Mouse (Mus musculus) midbrain, postnatal 0 days (tissue): Measurements from ENCODE around the gene Thsd4. TPM values are rescaled to one million over a fixed set of nuclear protein-coding genes. Genes with fewer than 3 reads are reported as not detected.

ENCODE experiments used
- ATAC-seq: fragments of 200-750 bp; cut with Nextera tagmentation; 2 replicates; pipeline ENCODE4 v1.8.0; 2017; ENCODE audit warnings: moderate number of reproducible peaks, mild to moderate bottlenecking, moderate TSS enrichment, moderate library complexity; ENCODE audit not compliant: low FRiP score
- DNase-seq: peaks from one replicate; pipeline ENCODE4 v3.0.0-alpha.2; 2015; ENCODE audit warnings: low spot score
- H3K27ac ChIP-seq: fragments of 300-500 bp; sonication (generic); 2 replicates; pipeline ENCODE4 v1.5.1; 2014; ENCODE audit warnings: low read depth, mild to moderate bottlenecking, low read length, mixed read lengths
- H3K27me3 ChIP-seq: fragments of 300-500 bp; sonication (generic); 2 replicates; pipeline ENCODE4 v1.6.1; 2014; ENCODE audit warnings: low read length, control low read depth, mixed read lengths; ENCODE audit not compliant: insufficient read depth
- H3K36me3 ChIP-seq: fragments of 300-500 bp; sonication (generic); 2 replicates; pipeline ENCODE4 v1.6.1; 2014; ENCODE audit warnings: low read length, control low read depth, mixed read lengths; ENCODE audit not compliant: insufficient read depth
- H3K4me1 ChIP-seq: fragments of 300-500 bp; sonication (generic); 2 replicates; pipeline ENCODE4 v1.6.1; 2014; ENCODE audit warnings: mild to moderate bottlenecking, control low read depth, antibody characterized with exemption, low read length, mixed read lengths; ENCODE audit not compliant: insufficient read depth
- H3K4me2 ChIP-seq: fragments of 300-500 bp; sonication (generic); 2 replicates; pipeline ENCODE4 v1.6.1; 2014; ENCODE audit warnings: low read depth, mild to moderate bottlenecking, low read length, mixed read lengths; ENCODE audit not compliant: poor library complexity, severe bottlenecking
- H3K4me3 ChIP-seq: fragments of 300-500 bp; sonication (generic); 2 replicates; pipeline ENCODE4 v1.5.1; 2014; ENCODE audit warnings: low read depth, mild to moderate bottlenecking, low read length, moderate library complexity
- H3K9ac ChIP-seq: fragments of 300-500 bp; sonication (generic); replicated peaks from 2 replicates; pipeline ENCODE4 v1.6.1; 2014; ENCODE audit warnings: mild to moderate bottlenecking, low read length, moderate library complexity, mixed read lengths; ENCODE audit not compliant: poor library complexity, severe bottlenecking
- H3K9me3 ChIP-seq: fragments of 300-500 bp; sonication (generic); 2 replicates; pipeline ENCODE4 v1.6.1; 2016; ENCODE audit warnings: low read length, control low read depth
- CTCF ChIP-seq: IDR thresholded peaks from 2 replicates; pipeline ENCODE4 v1.5.1; 2016; ENCODE audit warnings: antibody characterized with exemption, mild to moderate bottlenecking
- WGBS: fragments of 180-500 bp; shearing (Covaris S2); extraction: QIAGEN DNeasy Blood & Tissue Kit; methylation state at CpG from one replicate; pipeline ENCODE4 v1.1.7; 2014; 5-methylcytosine and 5-hydroxymethylcytosine counted together
- polyA plus RNA-seq: library from polyadenylated mRNA; unstranded; fragments of >200 nt; fragmentation: Nextera tagmentation; extraction: Ambion mirVana; gene quantifications from 2 replicates; pipeline ENCODE4 v1.2.1, GENCODE M21; 2015
- total RNA-seq: library from RNA; depleted of rRNA; stranded (reverse); fragments of >200 nt; gene quantifications from 2 replicates; pipeline ENCODE4 v1.2.3, GENCODE M21; 2014

Gene Thsd4
- total and polyA plus RNA-seq, 2 experiments from 2014 or later, result 4.8 to 23.6 TPM

- peak; percentile 10 for DNase-seq
- no peak overlapping the region for H3K9ac ChIP-seq
- H3K27ac ChIP-seq, result no peak overlapping the region
- no peak overlapping the region for H3K4me2 ChIP-seq
- ATAC-seq, result no peak
- no peaks in the 10 kb centered on the region for H3K4me1 ChIP-seq
- no peaks in the 10 kb centered on the region for H3K27me3 ChIP-seq
- 43% methylated on average over 4 of the region's 4 CpGs for WGBS
- no peak overlapping the region for H3K4me3 ChIP-seq
- no peaks in the 10 kb centered on the region for H3K9me3 ChIP-seq
- H3K36me3 ChIP-seq, result no peaks in the 10 kb centered on the region
- TF ChIP-seq CTCF, result no peak
These were observed 148.6 kb downstream of the Thsd4 start for GRCm38 (mm10) chr9:60373161-60373737.

- no peak for ATAC-seq
- no peaks in the 10 kb centered on the region for H3K36me3 ChIP-seq
- no peak overlapping the region for H3K9ac ChIP-seq
These were observed 153.3 kb downstream of the Thsd4 start for GRCm38 (mm10) chr9:60368516-60368915.

GRCm38 (mm10) chr9:60367617-60368305, 154.1 kb downstream of the Thsd4 start:
- 75% methylated on average over 10 of the region's 10 CpGs for WGBS
- TF ChIP-seq CTCF, result no peak

More at GRCm38 (mm10) chr9:60368516-60368915, 153.3 kb downstream of the Thsd4 start:
- no peak for TF ChIP-seq CTCF
- Histone ChIP-seq H3K27me3 (no peaks in the 10 kb centered on the region), H3K4me2 (no peak overlapping the region), H3K27ac (no peak overlapping the region), H3K4me3 (no peak overlapping the region), H3K9me3 (no peaks in the 10 kb centered on the region), H3K4me1 (no peaks in the 10 kb centered on the region)
- DNase-seq, result no peak
- WGBS, result 72% methylated on average over 9 of the region's 9 CpGs

GRCm38 (mm10) chr9:60364166-60364781, 157.6 kb downstream of the Thsd4 start:
- Histone ChIP-seq H3K9ac (no peak overlapping the region), H3K36me3 (no peaks in the 10 kb centered on the region), H3K27ac (no peak overlapping the region), H3K27me3 (no peaks in the 10 kb centered on the region), H3K9me3 (no peaks in the 10 kb centered on the region), H3K4me3 (no peak overlapping the region), H3K4me2 (no peak overlapping the region), H3K4me1 (no peaks in the 10 kb centered on the region)
- TF ChIP-seq CTCF, result no peak
- ATAC-seq (no peak), DNase-seq (no peak)
- WGBS, result 76% methylated on average over 14 of the region's 14 CpGs

More at GRCm38 (mm10) chr9:60367617-60368305, 154.1 kb downstream of the Thsd4 start:
- Histone ChIP-seq H3K4me3 (no peak overlapping the region), H3K9ac (no peak overlapping the region), H3K27me3 (no peaks in the 10 kb centered on the region), H3K9me3 (no peaks in the 10 kb centered on the region), H3K4me2 (no peak overlapping the region), H3K36me3 (no peaks in the 10 kb centered on the region), H3K27ac (no peak overlapping the region), H3K4me1 (no peaks in the 10 kb centered on the region)
- ATAC-seq (no peak), DNase-seq (no peak)

- Histone ChIP-seq H3K9ac (no peak overlapping the region), H3K36me3 (no peaks in the 10 kb centered on the region), H3K27me3 (no peaks in the 10 kb centered on the region), H3K4me2 (no peak overlapping the region), H3K4me1 (no peaks in the 10 kb centered on the region), H3K4me3 (no peak overlapping the region), H3K9me3 (no peaks in the 10 kb centered on the region), H3K27ac (no peak overlapping the region)
- no peak for DNase-seq
- no peak for TF ChIP-seq CTCF
- no peak for ATAC-seq
- 92% methylated on average over 4 of the region's 4 CpGs for WGBS
These were observed 169.5 kb downstream of the Thsd4 start for GRCm38 (mm10) chr9:60352351-60352750.

GRCm38 (mm10) chr9:60351153-60351552, 170.7 kb downstream of the Thsd4 start:
- no peak for ATAC-seq
- 91% methylated on average over 6 of the region's 6 CpGs for WGBS

More at GRCm38 (mm10) chr9:60351153-60351552, 170.7 kb downstream of the Thsd4 start:
- H3K36me3 ChIP-seq, result no peaks in the 10 kb centered on the region
- no peak for DNase-seq
- H3K9me3 ChIP-seq, result no peaks in the 10 kb centered on the region
- no peak overlapping the region for H3K4me2 ChIP-seq
- H3K4me3 ChIP-seq, result no peak overlapping the region
- TF ChIP-seq CTCF, result no peak
- no peaks in the 10 kb centered on the region for H3K4me1 ChIP-seq
- no peaks in the 10 kb centered on the region for H3K27me3 ChIP-seq
- H3K9ac ChIP-seq, result no peak overlapping the region
- no peak overlapping the region for H3K27ac ChIP-seq
